Mouse (Mus musculus): ENCODE measurements around the gene Ntn5. TPM values are rescaled to one million over a fixed set of nuclear protein-coding genes. Genes with fewer than 3 reads are reported as not detected.
A peak's percentile ranks its signal among the peaks of the same experiment; 100 is the strongest.

Gene Ntn5
- total and polyA plus RNA-seq, 2 experiments from 2014 or later: 0.73 to 1.3 TPM

GRCm38 (mm10) chr7:45741777-45742176 is 58.0 kb downstream of the Ntn5 start:
- Histone ChIP-seq H3K36me3 (ENCODE audit: insufficient read depth, low read length) (no peaks in the 10 kb centered on the region), H3K9me3 (ENCODE audit: low read length) (no peaks in the 10 kb centered on the region), H3K4me1 (ENCODE audit: insufficient read depth, low read length) (no peaks in the 10 kb centered on the region), H3K4me3 (ENCODE audit: low read depth, low read length) (no peak overlapping the region), H3K4me2 (ENCODE audit: low read depth, low read length, poor library complexity, severe bottlenecking) (peak overlapping the region; percentile 18; the same call in 1 of the 2 replicates), H3K27ac (ENCODE audit: low read depth, low read length) (no peak overlapping the region), H3K27me3 (ENCODE audit: insufficient read depth, low read length) (no peaks in the 10 kb centered on the region), H3K9ac (replicated peaks; ENCODE audit: low read length, poor library complexity, severe bottlenecking) (no peak overlapping the region)
- 41% methylated on average over 11 of the region's 11 CpGs for WGBS
- ATAC-seq (ENCODE audit: low FRiP score) (no peak), DNase-seq (ENCODE audit: low spot score) (no peak)
- TF ChIP-seq CTCF (IDR thresholded peaks at IDR 0.05): no peak

GRCm38 (mm10) chr7:45742338-45742737 is 58.5 kb downstream of the Ntn5 start:
- Histone ChIP-seq H3K4me2 (ENCODE audit: low read depth, low read length, poor library complexity, severe bottlenecking) (peak overlapping the region; percentile 18; the same call in 1 of the 2 replicates), H3K4me3 (ENCODE audit: low read depth, low read length) (no peak overlapping the region), H3K36me3 (ENCODE audit: insufficient read depth, low read length) (no peaks in the 10 kb centered on the region), H3K9me3 (ENCODE audit: low read length) (no peaks in the 10 kb centered on the region), H3K27ac (ENCODE audit: low read depth, low read length) (no peak overlapping the region), H3K27me3 (ENCODE audit: insufficient read depth, low read length) (no peaks in the 10 kb centered on the region), H3K4me1 (ENCODE audit: insufficient read depth, low read length) (no peaks in the 10 kb centered on the region), H3K9ac (replicated peaks; ENCODE audit: low read length, poor library complexity, severe bottlenecking) (no peak overlapping the region)
- peak; percentile 50 for TF ChIP-seq CTCF (IDR thresholded peaks at IDR 0.05)
- DNase-seq (ENCODE audit: low spot score): peak; percentile 22
- WGBS: 33% methylated on average over 19 of the region's 19 CpGs
- ATAC-seq (ENCODE audit: low FRiP score): no peak

Other genes starting within 250 kb of the Ntn5 start
Only the 30 nearest of the 36 such genes appear.
- not detected in 2 replicates for gene Tulp2, start 202.1 kb upstream of the Ntn5 start, total RNA-seq (2014; rRNA removed)
- gene Tulp2, start 202.1 kb upstream of the Ntn5 start, polyA plus RNA-seq (2015; fragmentation: Nextera tagmentation; extraction: Ambion mirVana): 0.37 and 0.67 TPM in 2 replicates
- 0.52 and 1.6 TPM in 2 replicates for gene Gm45808, start 197.2 kb upstream of the Ntn5 start, total RNA-seq (2014; rRNA removed)
- gene Gm45808, start 197.2 kb upstream of the Ntn5 start, polyA plus RNA-seq (2015; fragmentation: Nextera tagmentation; extraction: Ambion mirVana): not detected in 2 replicates
- gene Dhdh, start 195.2 kb upstream of the Ntn5 start, total RNA-seq (2014; rRNA removed): 4.3 TPM in 2 replicates
- 5.5 and 6.1 TPM in 2 replicates for gene Dhdh, start 195.2 kb upstream of the Ntn5 start, polyA plus RNA-seq (2015; fragmentation: Nextera tagmentation; extraction: Ambion mirVana)
- gene Nucb1, start 173.6 kb upstream of the Ntn5 start, total RNA-seq (2014; rRNA removed): 92.2 and 137 TPM in 2 replicates
- gene Nucb1, start 173.6 kb upstream of the Ntn5 start, polyA plus RNA-seq (2015; fragmentation: Nextera tagmentation; extraction: Ambion mirVana): 137 and 144 TPM in 2 replicates
- 17.2 and 17.4 TPM in 2 replicates for gene Ppp1r15a, start 157.8 kb upstream of the Ntn5 start, total RNA-seq (2014; rRNA removed)
- gene Ppp1r15a, start 157.8 kb upstream of the Ntn5 start, polyA plus RNA-seq (2015; fragmentation: Nextera tagmentation; extraction: Ambion mirVana): 18.7 and 18.8 TPM in 2 replicates
- gene Plekha4, start 157.7 kb upstream of the Ntn5 start, total RNA-seq (2014; rRNA removed): 2.0 and 2.1 TPM in 2 replicates
- gene Plekha4, start 157.7 kb upstream of the Ntn5 start, polyA plus RNA-seq (2015; fragmentation: Nextera tagmentation; extraction: Ambion mirVana): 1.2 and 1.6 TPM in 2 replicates
- not detected in 2 replicates for gene Hsd17b14, start 129.1 kb upstream of the Ntn5 start, total RNA-seq (2014; rRNA removed)
- gene Hsd17b14, start 129.1 kb upstream of the Ntn5 start, polyA plus RNA-seq (2015; fragmentation: Nextera tagmentation; extraction: Ambion mirVana): 0.15 and 0.20 TPM in 2 replicates
- 12.4 and 14.9 TPM in 2 replicates for gene Bcat2, start 113.9 kb upstream of the Ntn5 start, total RNA-seq (2014; rRNA removed)
- 18.3 and 19.3 TPM in 2 replicates for gene Bcat2, start 113.9 kb upstream of the Ntn5 start, polyA plus RNA-seq (2015; fragmentation: Nextera tagmentation; extraction: Ambion mirVana)
- gene Fgf21, start 68.5 kb upstream of the Ntn5 start, total RNA-seq (2014; rRNA removed): not detected in 2 replicates
- gene Fgf21, start 68.5 kb upstream of the Ntn5 start, polyA plus RNA-seq (2015; fragmentation: Nextera tagmentation; extraction: Ambion mirVana): not detected in 2 replicates
- gene Fut1, start 66.7 kb upstream of the Ntn5 start, total RNA-seq (2014; rRNA removed): not detected in 2 replicates
- gene Fut1, start 66.7 kb upstream of the Ntn5 start, polyA plus RNA-seq (2015; fragmentation: Nextera tagmentation; extraction: Ambion mirVana): not detected in 2 replicates
- 0.11 TPM in 1 of 2 replicates, not detected in the other for gene Izumo1, start 62.2 kb upstream of the Ntn5 start, total RNA-seq (2014; rRNA removed)
- gene Izumo1, start 62.2 kb upstream of the Ntn5 start, polyA plus RNA-seq (2015; fragmentation: Nextera tagmentation; extraction: Ambion mirVana): 0.11 TPM in 1 of 2 replicates, not detected in the other
- gene Rasip1, start 56.5 kb upstream of the Ntn5 start, total RNA-seq (2014; rRNA removed): 36.0 and 38.5 TPM in 2 replicates
- 24.0 and 25.1 TPM in 2 replicates for gene Rasip1, start 56.5 kb upstream of the Ntn5 start, polyA plus RNA-seq (2015; fragmentation: Nextera tagmentation; extraction: Ambion mirVana)
- 2.7 and 3.3 TPM in 2 replicates for gene Mamstr, start 44.0 kb upstream of the Ntn5 start, total RNA-seq (2014; rRNA removed)
- gene Mamstr, start 44.0 kb upstream of the Ntn5 start, polyA plus RNA-seq (2015; fragmentation: Nextera tagmentation; extraction: Ambion mirVana): 2.8 and 3.0 TPM in 2 replicates
- 0.99 TPM in 1 of 2 replicates, not detected in the other for gene Fut2, start 17.6 kb upstream of the Ntn5 start, total RNA-seq (2014; rRNA removed)
- gene Fut2, start 17.6 kb upstream of the Ntn5 start, polyA plus RNA-seq (2015; fragmentation: Nextera tagmentation; extraction: Ambion mirVana): 0.27 and 0.29 TPM in 2 replicates
- 0.28 and 1.0 TPM in 2 replicates for gene Sec1, start 10.4 kb downstream of the Ntn5 start, total RNA-seq (2014; rRNA removed)
- 0.37 and 0.79 TPM in 2 replicates for gene Sec1, start 10.4 kb downstream of the Ntn5 start, polyA plus RNA-seq (2015; fragmentation: Nextera tagmentation; extraction: Ambion mirVana)
- 118 and 130 TPM in 2 replicates for gene Car11, start 15.8 kb downstream of the Ntn5 start, total RNA-seq (2014; rRNA removed)
- 107 and 114 TPM in 2 replicates for gene Car11, start 15.8 kb downstream of the Ntn5 start, polyA plus RNA-seq (2015; fragmentation: Nextera tagmentation; extraction: Ambion mirVana)
- gene Dbp, start 21.1 kb downstream of the Ntn5 start, total RNA-seq (2014; rRNA removed): 8.4 and 9.6 TPM in 2 replicates
- gene Dbp, start 21.1 kb downstream of the Ntn5 start, polyA plus RNA-seq (2015; fragmentation: Nextera tagmentation; extraction: Ambion mirVana): 4.6 and 4.8 TPM in 2 replicates
- gene Rpl18, start 31.4 kb downstream of the Ntn5 start, total RNA-seq (2014; rRNA removed): 801 and 989 TPM in 2 replicates
- gene Rpl18, start 31.4 kb downstream of the Ntn5 start, polyA plus RNA-seq (2015; fragmentation: Nextera tagmentation; extraction: Ambion mirVana): 473 and 492 TPM in 2 replicates
- gene Sphk2, start 34.0 kb downstream of the Ntn5 start, total RNA-seq (2014; rRNA removed): 22.4 and 23.5 TPM in 2 replicates
- gene Sphk2, start 34.0 kb downstream of the Ntn5 start, polyA plus RNA-seq (2015; fragmentation: Nextera tagmentation; extraction: Ambion mirVana): 15.8 and 18.1 TPM in 2 replicates
- 0.14 TPM in 1 of 2 replicates, not detected in the other for gene Fam83e, start 37.2 kb downstream of the Ntn5 start, total RNA-seq (2014; rRNA removed)
- 0.16 and 0.25 TPM in 2 replicates for gene Fam83e, start 37.2 kb downstream of the Ntn5 start, polyA plus RNA-seq (2015; fragmentation: Nextera tagmentation; extraction: Ambion mirVana)
- gene Spaca4, start 41.8 kb downstream of the Ntn5 start, total RNA-seq (2014; rRNA removed): not detected in 2 replicates
- not detected in 2 replicates for gene Spaca4, start 41.8 kb downstream of the Ntn5 start, polyA plus RNA-seq (2015; fragmentation: Nextera tagmentation; extraction: Ambion mirVana)
- 170 and 172 TPM in 2 replicates for gene Lmtk3, start 99.7 kb downstream of the Ntn5 start, total RNA-seq (2014; rRNA removed)
- 13.7 and 19.1 TPM in 2 replicates for gene Lmtk3, start 99.7 kb downstream of the Ntn5 start, polyA plus RNA-seq (2015; fragmentation: Nextera tagmentation; extraction: Ambion mirVana)
- gene Sult2b1, start 100.6 kb downstream of the Ntn5 start, total RNA-seq (2014; rRNA removed): 5.0 and 5.1 TPM in 2 replicates
- 5.6 and 6.1 TPM in 2 replicates for gene Sult2b1, start 100.6 kb downstream of the Ntn5 start, polyA plus RNA-seq (2015; fragmentation: Nextera tagmentation; extraction: Ambion mirVana)
- gene Cyth2, start 130.6 kb downstream of the Ntn5 start, total RNA-seq (2014; rRNA removed): 210 and 223 TPM in 2 replicates
- gene Cyth2, start 130.6 kb downstream of the Ntn5 start, polyA plus RNA-seq (2015; fragmentation: Nextera tagmentation; extraction: Ambion mirVana): 219 and 236 TPM in 2 replicates
- gene Kcnj14, start 140.8 kb downstream of the Ntn5 start, total RNA-seq (2014; rRNA removed): 0.71 and 2.1 TPM in 2 replicates
- 1.5 TPM in 2 replicates for gene Kcnj14, start 140.8 kb downstream of the Ntn5 start, polyA plus RNA-seq (2015; fragmentation: Nextera tagmentation; extraction: Ambion mirVana)
- gene Grwd1, start 146.9 kb downstream of the Ntn5 start, total RNA-seq (2014; rRNA removed): 31.3 and 34.2 TPM in 2 replicates
- 48.7 and 52.9 TPM in 2 replicates for gene Grwd1, start 146.9 kb downstream of the Ntn5 start, polyA plus RNA-seq (2015; fragmentation: Nextera tagmentation; extraction: Ambion mirVana)
- gene Kdelr1, start 188.8 kb downstream of the Ntn5 start, total RNA-seq (2014; rRNA removed): 170 and 207 TPM in 2 replicates
- gene Kdelr1, start 188.8 kb downstream of the Ntn5 start, polyA plus RNA-seq (2015; fragmentation: Nextera tagmentation; extraction: Ambion mirVana): 52.0 and 54.8 TPM in 2 replicates
- gene Grin2d, start 194.4 kb downstream of the Ntn5 start, total RNA-seq (2014; rRNA removed): 51.6 and 51.7 TPM in 2 replicates
- 5.4 and 6.6 TPM in 2 replicates for gene Grin2d, start 194.4 kb downstream of the Ntn5 start, polyA plus RNA-seq (2015; fragmentation: Nextera tagmentation; extraction: Ambion mirVana)
- 0.38 TPM in 1 of 2 replicates, not detected in the other for gene Syngr4, start 212.7 kb downstream of the Ntn5 start, total RNA-seq (2014; rRNA removed)
- gene Syngr4, start 212.7 kb downstream of the Ntn5 start, polyA plus RNA-seq (2015; fragmentation: Nextera tagmentation; extraction: Ambion mirVana): 0.25 and 0.30 TPM in 2 replicates
- gene Tmem143, start 212.9 kb downstream of the Ntn5 start, total RNA-seq (2014; rRNA removed): 27.4 and 41.6 TPM in 2 replicates
- gene Tmem143, start 212.9 kb downstream of the Ntn5 start, polyA plus RNA-seq (2015; fragmentation: Nextera tagmentation; extraction: Ambion mirVana): 5.5 and 5.6 TPM in 2 replicates